Mouse (Mus musculus) MEL (cell line): ENCODE data around the gene Sparcl1.

ENCODE experiments used
- CTCF ChIP-seq, 3 experiments: IDR thresholded peaks in 2 of 3; conservative IDR thresholded peaks in 1 of 3; 2 replicates each; pipeline ENCODE4 v1.5.1; 2011 to 2012; ENCODE audit warnings: low read length in 3 of 3, low read depth in 2 of 3, mild to moderate bottlenecking in 2 of 3, improper control_type of control experiment in 1 of 3, inconsistent platforms in 1 of 3, mixed read lengths in 1 of 3, moderate library complexity in 1 of 3; ENCODE audit not compliant: control insufficient read depth in 1 of 3, insufficient read depth in 1 of 3, poor library complexity in 1 of 3, severe bottlenecking in 1 of 3
- JUND ChIP-seq: IDR thresholded peaks from 2 replicates; pipeline ENCODE4 v1.6.1; 2011; ENCODE audit warnings: low read depth, mild to moderate bottlenecking, improper control_type of control experiment, low read length
- KAT2A ChIP-seq: conservative IDR thresholded peaks from 2 replicates; pipeline ENCODE4 v1.6.1; 2012; ENCODE audit warnings: low read depth, low read length, improper control_type of control experiment, inconsistent platforms
- NRF1 ChIP-seq: IDR thresholded peaks from 2 replicates; pipeline ENCODE4 v1.6.1; 2014; ENCODE audit warnings: low read depth, mild to moderate bottlenecking, inconsistent platforms, low read length, improper control_type of control experiment, moderate library complexity; ENCODE audit not compliant: poor library complexity, insufficient read depth, severe bottlenecking
- POLR2A ChIP-seq, 2 experiments: IDR thresholded peaks; 2 replicates each; pipeline ENCODE4 v1.6.1; 2011 to 2012; ENCODE audit warnings: low read length in 2 of 2, mild to moderate bottlenecking in 2 of 2, control low read depth in 1 of 2, improper control_type of control experiment in 1 of 2, low read depth in 1 of 2, moderate library complexity in 1 of 2; ENCODE audit not compliant: control insufficient read depth in 1 of 2, insufficient read depth in 1 of 2, poor library complexity in 1 of 2
- POLR2AphosphoS5 ChIP-seq: IDR thresholded peaks from 2 replicates; pipeline ENCODE4 v1.6.1; 2012; ENCODE audit warnings: low read depth, borderline replicate concordance, mild to moderate bottlenecking, inconsistent platforms, low read length, moderate library complexity, mixed read lengths
- RCOR1 ChIP-seq: IDR thresholded peaks from 2 replicates; pipeline ENCODE4 v1.6.1; 2012; ENCODE audit warnings: low read depth, mild to moderate bottlenecking, inconsistent platforms, low read length, improper control_type of control experiment
- SIN3A ChIP-seq: IDR thresholded peaks from 2 replicates; pipeline ENCODE4 v1.6.1; 2012; ENCODE audit warnings: low read length, improper control_type of control experiment, inconsistent platforms
- TAL1 ChIP-seq: IDR thresholded peaks from 2 replicates; pipeline ENCODE4 v1.6.1; 2012; ENCODE audit warnings: mild to moderate bottlenecking, inconsistent platforms, low read length, moderate library complexity, mixed read lengths
- TBP ChIP-seq: IDR thresholded peaks from 2 replicates; pipeline ENCODE4 v1.8.0; 2011; ENCODE audit warnings: low read depth, low read length, improper control_type of control experiment
- TCF12 ChIP-seq: IDR thresholded peaks from 2 replicates; pipeline ENCODE4 v1.6.1; 2014; ENCODE audit warnings: low read depth, mild to moderate bottlenecking, inconsistent platforms, low read length, improper control_type of control experiment, moderate library complexity
- ZC3H11A ChIP-seq: IDR thresholded peaks from 2 replicates; pipeline ENCODE4 v1.6.1; 2012; ENCODE audit warnings: low read depth, mild to moderate bottlenecking, inconsistent platforms, low read length, improper control_type of control experiment
- ZKSCAN1 ChIP-seq: IDR thresholded peaks from 2 replicates; pipeline ENCODE4 v1.6.1; 2012; ENCODE audit warnings: low read depth, mild to moderate bottlenecking, inconsistent platforms, low read length, improper control_type of control experiment, moderate library complexity

GRCm38 (mm10) chr5:104055816-104056215 lies 57.7 kb downstream of the Sparcl1 start:
- TF ChIP-seq POLR2A (IDR thresholded peaks at IDR 0.05; ENCODE audit: control insufficient read depth in 1 of 2, insufficient read depth in 1 of 2, low read depth in 1 of 2, low read length in 2 of 2, poor library complexity in 1 of 2): no peak
- TF ChIP-seq KAT2A: no peak
- no peak for TF ChIP-seq TCF12
- no peak for TF ChIP-seq NRF1
- no peak for TF ChIP-seq CTCF (IDR thresholded peaks at IDR 0.05 in 2 of 3, conservative IDR thresholded peaks at IDR 0.05 in 1 of 3; ENCODE audit: control insufficient read depth in 1 of 3, insufficient read depth in 1 of 3, low read depth in 2 of 3, low read length in 3 of 3, poor library complexity in 1 of 3, severe bottlenecking in 1 of 3)
- no peak for TF ChIP-seq TBP
- TF ChIP-seq RCOR1: no peak
- TF ChIP-seq ZKSCAN1: no peak
- no peak for TF ChIP-seq SIN3A
- TF ChIP-seq JUND: no peak
- no peak for TF ChIP-seq ZC3H11A
- no peak for TF ChIP-seq POLR2AphosphoS5
- TF ChIP-seq TAL1: no peak
